Mouse (Mus musculus) megakaryocyte, embryonic 14.5 days (primary cell): Measurements from ENCODE around the gene Rbm42.

ENCODE experiments used
- FLI1 ChIP-seq: IDR thresholded peaks from 2 replicates; pipeline ENCODE4 v1.6.1; 2012; ENCODE audit warnings: low read length, inconsistent platforms, mixed read lengths
- GATA1 ChIP-seq: IDR thresholded peaks from 3 replicates; pipeline ENCODE4 v1.6.1; 2012; ENCODE audit warnings: mixed read lengths, low read length, inconsistent platforms, borderline replicate concordance

DNA sequence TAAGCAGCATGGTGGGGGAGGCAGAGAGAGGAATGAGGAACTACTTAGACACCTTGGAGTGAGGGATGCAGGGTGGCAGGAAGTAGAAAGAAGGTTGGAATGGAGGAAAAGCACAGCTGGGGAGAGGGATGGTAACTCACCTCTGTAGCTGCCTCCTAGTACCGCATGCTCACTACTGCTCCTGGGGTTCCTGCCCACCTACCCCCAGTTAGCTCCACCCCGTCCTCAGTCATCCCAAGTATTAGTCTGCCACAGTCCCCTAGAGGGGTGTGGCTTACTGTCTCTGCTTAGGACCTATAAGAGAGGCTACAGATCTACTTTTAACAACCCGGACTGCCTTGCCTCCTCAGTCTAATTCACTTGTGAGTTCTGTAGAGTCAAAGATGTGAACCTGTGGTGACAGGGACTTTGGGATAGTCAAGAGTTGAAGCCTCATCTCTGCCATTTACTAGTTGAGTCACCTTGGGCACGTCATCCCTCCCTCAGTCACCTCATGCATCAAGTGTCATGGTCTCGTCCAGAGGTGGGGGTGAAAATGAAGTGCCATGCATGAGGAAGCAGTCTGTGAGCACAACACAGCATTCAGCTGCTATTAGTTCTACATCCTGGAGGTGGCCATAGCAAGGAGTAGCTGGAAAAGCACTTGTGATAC is 57.2 kb downstream of the Rbm42 start:
- TF ChIP-seq GATA1 (no peak), FLI1 (no peak)
